Mouse (Mus musculus) liver, embryonic 14.5 days (tissue): Measurements from ENCODE around the gene Slfn1.
A peak's percentile ranks its signal among the peaks of the same experiment; 100 is the strongest.

ENCODE experiments used
- CTCF ChIP-seq: IDR thresholded peaks from 2 replicates; pipeline ENCODE4 v1.5.1; 2016; ENCODE audit warnings: antibody characterized with exemption, low read depth, control low read depth
- EP300 ChIP-seq: IDR thresholded peaks from 2 replicates; pipeline ENCODE4 v1.6.1; 2016; ENCODE audit warnings: antibody characterized with exemption, low read depth

- TF ChIP-seq CTCF, result peak; percentile 42; the same call in 1 of the 2 replicates
- TF ChIP-seq EP300, result no peak
Observed at GRCm38 (mm10) chr11:83115138-83115537, 1.5 kb upstream of the Slfn1 start.
